Mouse (Mus musculus) liver, adult 2 months (tissue): ENCODE data around the gene Rcor2.

Experiments
- CTCF ChIP-seq: fragments of 200-500 bp; IDR thresholded peaks from 2 replicates; pipeline ENCODE4 v1.5.1; 2011; ENCODE audit warnings: low read depth, low read length, control low read depth
- POLR2A ChIP-seq: fragments of 200-500 bp; IDR thresholded peaks from 2 replicates; pipeline ENCODE4 v1.6.1; 2011; ENCODE audit warnings: low read length, control low read depth; ENCODE audit not compliant: insufficient read depth; ENCODE audit errors: extremely low read depth

- TF ChIP-seq CTCF (no peak), POLR2A (no peak)
Measured at GRCm38 (mm10) chr19:7264766-7265331, 2.3 kb upstream of the Rcor2 start.
